Mouse (Mus musculus) lung, adult 2 months (tissue): ENCODE data around the gene Camk2n2.
"Not testable (repeated sequence)": the region's sequence is repeated elsewhere in the genome, so short reads cannot be mapped to it uniquely, and the experiment has no call there.

Experiments used
- CTCF ChIP-seq: fragments of 200-500 bp; IDR thresholded peaks from 2 replicates; pipeline ENCODE4 v1.5.1; 2011; ENCODE audit warnings: mild to moderate bottlenecking, low read length, control low read depth; ENCODE audit not compliant: insufficient read depth
- POLR2A ChIP-seq: fragments of 200-500 bp; IDR thresholded peaks from 2 replicates; pipeline ENCODE4 v1.6.1; 2011; ENCODE audit warnings: low read depth, mild to moderate bottlenecking, control low read depth, low read length, borderline replicate concordance; ENCODE audit errors: extremely low read depth

- TF ChIP-seq CTCF, POLR2A: not testable (repeated sequence)
Observed at GRCm38 (mm10) chr16:20668013-20668412, 46.9 kb upstream of the Camk2n2 start, which contains the start of gene Eif4g1.
